Mouse (Mus musculus): ENCODE data around the gene Bin2. TPM values are rescaled to one million over a fixed set of nuclear protein-coding genes. Genes with fewer than 3 reads are reported as not detected.

The Bin2 gene
- polyA plus RNA-seq, 1 experiment: 8.2 TPM

DNA sequence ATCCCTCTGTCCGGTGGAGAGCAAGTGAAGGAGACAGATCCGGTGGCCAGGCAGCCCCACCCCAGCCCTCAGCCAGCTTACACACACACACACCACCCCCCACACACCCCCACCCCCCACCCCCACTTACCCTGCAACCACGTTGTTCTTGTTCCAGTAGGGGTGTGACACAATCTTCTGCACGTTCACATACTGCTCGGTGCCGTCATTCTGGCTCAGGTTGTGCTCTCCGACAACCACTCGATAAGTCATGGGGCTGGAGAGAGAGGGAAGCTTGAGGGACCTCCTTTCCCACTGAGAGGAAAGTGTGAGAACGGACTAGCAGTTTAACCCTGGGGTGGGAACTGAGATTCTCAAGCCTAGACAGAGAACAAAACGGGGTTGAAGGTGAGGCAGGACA is 15.1 kb upstream of the Bin2 start:
- DNase-seq (ENCODE audit: extremely low spot score in 1 of 2, low spot score in 1 of 2): no peak

DNA sequence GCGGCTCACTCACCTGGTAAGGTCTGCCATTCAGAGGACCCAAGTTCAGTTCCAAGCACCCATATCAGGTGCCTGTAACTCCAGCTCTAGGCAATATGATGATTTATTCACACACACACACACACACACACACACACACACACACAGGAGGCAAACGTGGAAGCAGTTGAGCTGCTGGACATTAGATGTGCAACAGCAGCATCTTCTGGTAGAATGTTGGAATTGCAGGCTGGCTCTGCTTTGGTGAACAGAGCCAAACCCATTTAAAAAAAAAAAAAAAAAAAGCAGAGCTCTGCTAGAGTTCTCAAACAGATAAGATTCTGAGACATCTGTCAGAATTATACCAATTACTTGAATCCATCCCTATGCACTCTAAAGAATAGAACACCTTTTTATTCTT is 13.7 kb upstream of the Bin2 start:
- peak; percentile 48 to 91 for DNase-seq (ENCODE audit: extremely low spot score in 1 of 2, low spot score in 1 of 2)

DNA sequence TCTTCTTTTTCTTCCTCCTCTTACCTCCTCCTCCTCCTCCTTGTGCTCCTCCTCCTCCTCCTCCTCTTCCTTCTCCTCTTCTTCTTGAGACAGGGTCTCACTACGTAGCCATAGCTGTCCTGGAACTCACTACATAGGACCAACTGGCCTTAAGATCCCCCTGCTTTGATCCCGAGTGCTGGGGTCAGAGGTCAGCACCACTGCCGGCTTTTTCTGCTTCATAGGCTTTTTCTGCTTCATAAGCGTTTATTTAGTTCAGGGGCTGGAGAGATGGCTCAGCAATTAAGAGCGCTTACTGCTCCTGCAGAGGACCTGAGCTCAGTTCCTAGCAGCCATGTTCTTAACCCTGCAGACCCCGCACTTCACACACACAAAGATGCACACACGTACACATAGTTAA is 12.4 kb upstream of the Bin2 start:
- no peak for DNase-seq (ENCODE audit: extremely low spot score in 1 of 2, low spot score in 1 of 2)

DNA sequence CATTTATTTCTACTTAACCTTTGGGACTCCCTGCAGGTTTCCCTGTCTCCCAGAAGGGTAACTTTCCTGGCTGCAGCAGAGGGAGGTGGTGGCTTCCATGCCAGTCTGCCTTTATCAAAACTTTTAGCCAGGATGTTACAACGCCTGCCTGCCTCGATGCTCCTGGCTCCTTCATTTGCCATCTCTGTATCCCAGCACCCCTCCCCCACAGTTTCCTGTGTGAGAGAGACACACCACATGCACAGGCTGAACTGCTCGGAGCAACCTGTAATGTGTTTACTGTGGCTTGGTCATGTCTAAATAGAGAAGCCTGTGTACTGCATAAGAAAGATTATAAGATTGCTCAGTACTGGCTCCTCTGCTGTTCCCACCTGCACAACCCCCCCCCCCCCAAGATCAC is 11.0 kb upstream of the Bin2 start:
- DNase-seq (ENCODE audit: extremely low spot score in 1 of 2, low spot score in 1 of 2): no peak

DNA sequence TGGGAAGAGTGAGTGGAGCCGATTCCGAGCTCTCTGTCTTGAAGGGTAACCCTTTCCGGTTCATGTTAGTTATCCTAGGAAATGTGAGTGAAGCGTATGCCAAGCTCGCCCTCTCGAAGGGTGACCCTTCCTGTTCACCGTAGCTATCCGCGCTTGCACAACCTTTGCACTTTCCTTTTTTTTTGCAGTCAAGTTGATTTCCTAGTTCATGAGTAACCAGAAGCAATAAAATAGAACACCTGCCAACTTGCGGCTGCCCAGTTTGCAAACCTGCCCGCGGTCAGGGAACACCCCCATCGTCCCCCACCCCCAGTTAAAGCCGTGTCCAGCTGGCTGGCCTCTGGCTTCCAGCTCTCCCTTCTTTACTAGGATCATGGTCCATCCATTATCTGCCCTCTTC is 9.7 kb upstream of the Bin2 start:
- no peak for DNase-seq (ENCODE audit: extremely low spot score in 1 of 2, low spot score in 1 of 2)

DNA sequence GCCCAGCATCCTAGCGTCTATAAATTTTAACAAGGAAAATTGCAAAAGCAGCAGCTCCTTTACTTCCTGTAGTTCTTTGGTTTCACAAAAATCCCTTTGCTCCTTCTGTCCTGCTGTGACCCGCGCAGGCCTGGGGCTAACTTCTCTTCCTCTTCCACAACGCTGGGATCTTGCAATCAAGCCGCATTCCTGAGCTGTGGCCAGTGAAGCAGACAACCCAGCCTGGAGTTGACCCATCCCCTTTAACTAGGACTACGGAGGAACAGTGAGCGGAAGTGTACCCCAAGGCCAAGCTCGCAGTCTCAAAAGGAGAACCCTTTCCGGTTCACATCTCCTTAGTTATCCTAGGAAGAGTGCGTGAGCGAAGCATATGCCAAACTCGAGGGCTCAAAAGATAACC is 9.2 kb upstream of the Bin2 start:
- no peak for DNase-seq (ENCODE audit: extremely low spot score in 1 of 2, low spot score in 1 of 2)

DNA sequence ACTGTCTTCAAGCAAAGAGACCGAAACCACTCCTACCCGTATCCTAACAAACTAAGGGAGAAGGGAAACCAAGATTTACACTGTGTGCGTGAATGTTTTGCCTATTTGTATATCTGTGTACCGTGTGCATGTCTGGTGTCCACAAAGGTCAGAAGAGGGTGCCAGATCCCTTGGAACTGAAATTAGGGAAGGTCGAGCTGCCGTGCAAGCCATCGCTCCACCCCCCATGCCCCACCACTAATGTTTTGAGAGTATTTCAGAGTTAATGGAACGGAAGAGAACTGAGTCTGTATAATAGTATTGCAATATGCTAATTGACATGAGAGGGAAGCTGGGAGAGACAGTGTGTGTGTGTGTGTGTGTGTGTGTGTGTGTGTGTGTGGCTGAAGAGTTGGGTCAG is 8.3 kb upstream of the Bin2 start:
- DNase-seq (ENCODE audit: extremely low spot score in 1 of 2, low spot score in 1 of 2): no peak

DNA sequence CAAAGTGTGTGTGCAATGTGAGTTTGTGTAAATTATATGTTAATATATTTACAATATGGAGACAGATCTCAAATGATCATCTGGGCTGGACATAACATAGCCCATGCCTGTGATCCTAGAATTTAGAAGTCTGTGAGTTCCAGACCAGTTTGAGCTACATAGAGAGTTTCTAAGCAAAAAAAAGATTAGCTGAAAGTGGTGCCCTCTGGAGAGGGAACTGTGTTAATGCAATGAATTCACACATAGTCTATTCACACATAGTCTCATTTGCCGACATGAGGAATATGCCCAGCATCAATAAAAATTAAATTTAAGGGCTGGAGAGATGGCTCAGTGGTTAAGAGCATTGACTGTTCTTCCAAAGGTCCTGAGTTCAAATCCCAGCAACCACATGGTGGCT is 7.2 kb upstream of the Bin2 start:
- DNase-seq (ENCODE audit: extremely low spot score in 1 of 2, low spot score in 1 of 2): no peak

DNA sequence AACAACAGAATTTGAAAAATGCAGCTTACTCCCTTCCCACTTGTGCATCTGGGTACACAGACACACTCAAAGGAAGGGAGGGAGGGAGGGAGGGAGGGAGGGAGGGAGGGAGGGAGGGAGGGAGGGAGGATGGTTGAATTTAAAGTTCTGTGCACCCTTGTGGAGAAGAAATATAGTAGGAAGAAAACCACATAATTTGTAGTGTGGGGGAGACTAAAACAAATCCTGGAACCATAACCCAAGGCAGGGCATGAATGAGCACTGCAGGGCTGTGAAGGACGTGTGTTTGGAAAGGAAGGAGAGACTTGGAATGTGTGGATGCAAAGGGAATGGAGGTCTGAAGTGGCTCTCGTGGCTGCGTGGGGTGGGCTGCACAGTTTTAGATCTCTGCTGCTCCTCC is 6.1 kb upstream of the Bin2 start:
- DNase-seq (ENCODE audit: extremely low spot score in 1 of 2, low spot score in 1 of 2): no peak

DNA sequence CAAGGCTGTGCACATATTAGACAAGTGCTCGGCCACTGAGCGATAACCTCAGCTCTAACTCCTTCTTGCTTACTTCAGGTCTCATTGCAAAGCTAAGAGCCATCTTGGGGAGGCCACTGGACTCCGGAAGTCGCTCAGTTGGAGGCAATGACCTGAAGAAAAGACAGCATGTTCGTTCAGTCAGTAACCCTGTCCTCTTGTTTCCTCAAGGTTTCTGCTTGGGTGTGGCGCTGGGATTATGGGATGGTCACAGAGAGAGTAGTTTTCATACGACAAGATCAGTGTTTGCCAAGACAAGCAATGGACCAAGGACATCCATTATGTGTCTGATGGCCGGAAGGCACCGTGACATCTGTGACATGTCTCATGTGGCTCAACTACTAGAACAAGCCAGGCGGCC is 5.2 kb upstream of the Bin2 start:
- DNase-seq (ENCODE audit: extremely low spot score in 1 of 2, low spot score in 1 of 2): no peak

DNA sequence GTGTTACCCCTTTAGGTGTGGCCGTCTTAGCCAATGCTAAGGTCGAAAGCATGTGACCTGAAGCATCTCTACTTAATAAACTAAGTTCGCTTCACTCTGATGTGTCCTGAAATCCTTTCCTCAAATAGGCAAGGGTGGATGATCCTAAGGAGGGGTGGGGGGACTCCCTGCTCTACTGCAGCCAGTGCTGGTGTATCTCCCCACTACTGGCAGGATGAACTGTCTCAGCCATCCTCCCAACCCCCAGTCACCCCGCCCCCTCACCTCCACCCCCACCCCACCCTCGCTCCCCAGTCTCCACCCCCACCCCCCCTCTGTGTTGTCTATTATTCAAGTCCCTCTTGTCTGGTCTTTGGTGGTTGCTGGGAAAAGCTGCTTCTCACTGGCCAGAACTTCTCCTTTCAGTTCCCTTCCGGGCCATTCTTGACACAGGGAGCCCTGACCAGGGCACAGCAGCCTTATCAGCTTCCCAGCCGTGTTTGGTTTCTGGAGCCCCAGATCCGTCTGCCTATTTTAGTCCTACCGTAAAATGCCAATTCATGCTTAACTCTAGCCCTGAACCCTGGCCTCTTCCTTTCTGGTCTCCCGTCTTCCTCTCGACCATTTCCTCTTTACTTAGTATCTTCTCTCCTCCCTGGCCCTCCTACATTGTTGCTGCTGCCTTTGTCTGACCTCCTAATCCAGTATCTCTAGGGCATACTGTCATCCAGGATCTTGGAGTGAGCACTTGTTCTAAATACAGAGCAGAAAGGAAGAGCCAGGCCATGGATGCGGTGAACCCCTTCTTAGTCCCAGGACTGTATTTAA is 4.4 kb upstream of the Bin2 start:
- no peak for DNase-seq (ENCODE audit: extremely low spot score in 1 of 2, low spot score in 1 of 2)

DNA sequence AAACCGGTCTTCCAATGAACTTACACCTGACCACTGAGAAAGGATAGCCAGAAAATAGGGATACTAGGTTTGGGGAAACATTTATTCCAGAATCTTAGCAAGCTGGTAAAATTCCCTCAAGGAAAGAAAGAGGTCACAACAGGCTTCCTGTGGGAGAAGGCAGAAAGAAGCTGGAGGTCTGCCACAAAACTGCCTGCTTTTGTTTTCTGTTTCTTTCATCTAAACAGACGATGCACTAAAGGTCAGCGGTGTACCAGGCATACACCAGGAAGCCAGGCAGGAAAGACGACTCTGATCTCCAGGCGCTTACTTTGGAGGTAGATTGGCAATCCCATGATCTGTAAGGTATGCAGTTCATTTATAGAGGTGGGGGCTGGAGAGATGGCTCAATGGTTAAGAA is 1.5 kb upstream of the Bin2 start:
- no peak for DNase-seq (ENCODE audit: extremely low spot score in 1 of 2, low spot score in 1 of 2)

DNA sequence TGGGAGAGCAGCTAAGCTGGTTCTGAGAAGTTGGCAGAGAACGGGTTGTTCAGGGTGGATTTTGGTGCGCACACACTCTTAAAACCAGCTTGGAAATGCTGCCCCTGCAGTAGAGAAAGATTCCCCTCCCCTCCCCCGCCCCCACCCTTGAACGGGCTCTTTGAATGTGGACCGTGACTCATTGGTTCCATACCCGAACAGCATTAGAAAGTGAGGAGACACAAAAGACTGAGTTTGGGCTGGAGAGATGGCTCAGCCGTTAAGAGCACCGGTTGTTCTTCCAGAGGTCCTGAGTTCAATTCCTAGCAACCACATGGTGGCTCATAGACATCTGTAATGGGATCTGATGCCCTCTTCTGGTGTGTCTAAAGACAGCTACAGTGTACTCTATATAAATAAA is 651 bp upstream of the Bin2 start:
- DNase-seq (ENCODE audit: extremely low spot score in 1 of 2, low spot score in 1 of 2): no peak

DNA sequence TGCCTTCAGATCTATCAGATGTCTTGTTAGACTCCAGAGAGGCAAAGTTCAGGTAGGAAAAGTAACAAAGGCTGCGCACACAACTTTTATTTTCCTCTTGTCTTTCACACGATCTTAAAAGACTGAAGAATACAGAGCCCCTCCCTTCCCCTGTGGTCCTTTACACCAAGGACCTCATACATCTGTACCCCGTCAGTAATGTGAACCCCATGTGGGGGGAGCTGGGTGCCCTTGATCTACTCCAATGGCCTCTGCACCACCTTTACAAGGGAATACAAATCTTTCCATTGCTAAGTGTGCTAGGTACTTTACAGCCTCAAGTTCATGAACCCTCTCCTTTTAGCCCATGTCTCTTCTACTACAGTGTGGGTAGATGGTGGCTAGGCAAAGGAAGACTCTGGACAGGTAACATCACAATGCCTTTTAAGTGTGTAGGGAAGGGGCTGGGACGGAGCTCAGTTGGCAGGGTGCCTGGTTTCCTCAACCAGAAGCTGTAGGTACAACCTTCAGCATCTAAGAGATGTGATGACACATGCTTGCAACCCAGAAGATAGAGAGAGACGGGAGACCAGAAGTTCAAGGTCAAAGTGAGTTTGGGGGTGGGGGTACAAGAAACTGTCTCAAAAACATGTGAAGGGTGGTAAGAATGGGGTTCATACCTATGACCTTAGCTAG is 1.3 kb downstream of the Bin2 start:
- DNase-seq (ENCODE audit: extremely low spot score in 1 of 2, low spot score in 1 of 2): no peak

DNA sequence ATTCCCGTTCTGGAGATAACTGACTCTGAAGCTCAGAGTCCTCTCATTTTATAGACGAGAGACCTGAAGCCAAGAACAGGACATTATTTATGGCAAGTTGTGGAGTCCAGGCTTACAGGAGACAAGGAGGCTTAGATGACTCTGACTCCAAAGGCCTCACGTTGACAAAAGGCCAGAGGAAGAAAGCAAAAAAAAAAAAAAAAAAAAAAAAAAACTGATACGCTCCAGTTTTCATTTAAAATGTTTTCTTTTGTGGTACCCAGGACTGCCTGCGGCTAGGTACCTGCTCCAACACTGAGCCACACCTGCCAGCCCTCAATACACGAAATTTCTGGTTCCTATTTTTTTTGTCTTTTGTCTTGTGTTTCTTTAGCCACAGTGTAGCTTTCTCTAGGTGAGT is 1.9 kb downstream of the Bin2 start:
- no peak for DNase-seq (ENCODE audit: extremely low spot score in 1 of 2, low spot score in 1 of 2)

DNA sequence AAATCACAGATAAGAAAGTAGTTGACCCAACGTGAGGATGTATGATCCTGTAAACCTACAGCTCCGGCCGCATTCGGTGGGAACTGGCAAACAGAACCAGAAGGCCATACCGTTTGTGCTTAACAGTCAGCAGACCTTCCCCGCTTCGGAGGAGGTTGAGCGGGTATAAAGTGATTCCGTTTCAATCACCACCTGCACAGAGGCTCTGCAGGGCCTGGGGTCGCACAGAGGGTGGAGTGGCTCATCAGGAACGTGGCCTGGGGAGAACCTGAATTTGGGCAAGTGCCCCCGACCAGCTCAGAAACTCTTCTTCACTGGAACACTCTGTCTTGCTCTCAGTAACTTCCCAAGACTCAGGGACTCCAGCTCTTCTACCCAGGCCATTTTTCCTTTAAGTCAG is 2.5 kb downstream of the Bin2 start:
- DNase-seq (ENCODE audit: extremely low spot score in 1 of 2, low spot score in 1 of 2): no peak

DNA sequence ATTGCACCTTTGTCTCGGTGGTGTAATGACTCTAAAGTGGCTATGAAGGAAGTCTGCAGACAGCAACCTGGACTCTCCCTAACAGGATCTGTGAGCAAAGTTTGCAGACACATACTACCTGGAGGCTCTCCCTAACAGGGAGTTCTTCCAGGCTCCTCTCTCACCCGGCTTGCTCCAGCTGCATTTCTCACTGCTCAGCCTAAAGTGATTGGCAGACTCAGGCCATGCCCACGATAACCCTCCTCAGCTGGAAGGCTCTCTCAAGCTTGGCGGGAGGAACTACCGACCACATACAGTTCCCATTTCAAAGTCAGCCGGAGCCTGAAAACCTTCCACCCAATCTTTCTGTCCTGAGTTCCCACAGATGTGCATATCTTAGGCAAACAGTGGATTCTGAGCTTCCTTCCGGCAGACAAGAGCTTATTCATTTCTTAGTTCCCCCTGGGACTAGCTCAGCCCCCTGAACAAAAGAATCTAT is 3.1 kb downstream of the Bin2 start:
- DNase-seq (ENCODE audit: extremely low spot score in 1 of 2, low spot score in 1 of 2): no peak

DNA sequence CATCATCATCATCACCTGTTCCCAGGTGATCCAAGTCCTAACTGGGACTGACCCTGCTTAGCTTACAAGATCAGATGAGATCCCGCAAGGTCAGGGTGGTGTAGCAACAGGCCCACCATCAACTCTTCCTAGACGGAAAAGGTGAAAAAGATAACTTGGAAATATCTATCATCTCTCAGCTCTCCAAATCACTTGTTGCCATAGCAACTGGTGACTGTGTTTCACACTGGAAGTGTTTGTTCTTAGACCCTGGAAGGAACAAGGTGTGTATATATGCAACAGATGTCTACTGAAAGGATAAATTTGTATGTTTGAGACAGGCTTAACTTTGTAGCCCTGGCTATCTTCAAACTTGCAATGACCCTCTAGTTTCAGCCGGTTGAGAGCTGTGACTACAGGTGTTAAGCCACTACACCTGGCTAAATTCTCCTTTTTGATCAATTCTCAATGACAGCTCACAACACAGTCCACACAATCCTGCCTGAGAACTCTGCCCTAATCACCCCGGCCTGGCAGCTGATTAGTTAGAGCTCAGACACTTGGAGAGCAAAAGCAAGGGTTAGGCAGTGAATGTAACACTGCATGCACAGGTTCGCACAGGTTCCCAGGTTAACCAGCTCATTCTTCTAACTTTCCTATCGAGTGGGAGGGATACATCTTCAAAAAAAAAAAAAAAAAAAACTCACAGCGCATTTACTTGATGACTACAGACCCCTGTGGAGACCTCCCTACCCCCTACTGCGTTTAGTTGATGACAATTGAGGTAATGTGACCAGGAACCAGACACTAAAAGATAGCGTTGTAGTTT is 3.7 kb downstream of the Bin2 start:
- DNase-seq (ENCODE audit: extremely low spot score in 1 of 2, low spot score in 1 of 2): no peak

DNA sequence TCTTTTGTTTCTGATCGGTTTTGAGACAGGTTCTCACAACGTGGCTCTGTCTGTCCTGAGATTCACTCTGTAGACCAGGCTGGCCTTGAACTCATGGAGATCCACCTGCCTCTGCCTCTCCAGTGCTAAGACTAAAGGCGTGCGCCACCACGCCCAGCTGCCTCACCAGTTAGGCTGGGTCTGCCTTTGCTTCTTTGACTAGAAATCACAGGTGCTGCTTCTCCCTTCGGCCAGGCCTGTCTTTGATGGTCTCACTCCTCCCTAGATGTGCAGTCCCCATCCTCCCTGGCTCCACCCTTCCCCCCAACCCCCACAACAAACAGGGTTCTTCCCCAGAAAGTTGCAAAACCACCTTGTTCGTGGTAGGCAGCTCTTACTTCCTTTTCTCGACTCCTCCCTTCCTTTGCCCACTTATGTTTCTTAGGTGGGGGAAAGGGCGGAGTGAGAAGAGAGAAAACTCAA is 4.5 kb downstream of the Bin2 start:
- no peak for DNase-seq (ENCODE audit: extremely low spot score in 1 of 2, low spot score in 1 of 2)

DNA sequence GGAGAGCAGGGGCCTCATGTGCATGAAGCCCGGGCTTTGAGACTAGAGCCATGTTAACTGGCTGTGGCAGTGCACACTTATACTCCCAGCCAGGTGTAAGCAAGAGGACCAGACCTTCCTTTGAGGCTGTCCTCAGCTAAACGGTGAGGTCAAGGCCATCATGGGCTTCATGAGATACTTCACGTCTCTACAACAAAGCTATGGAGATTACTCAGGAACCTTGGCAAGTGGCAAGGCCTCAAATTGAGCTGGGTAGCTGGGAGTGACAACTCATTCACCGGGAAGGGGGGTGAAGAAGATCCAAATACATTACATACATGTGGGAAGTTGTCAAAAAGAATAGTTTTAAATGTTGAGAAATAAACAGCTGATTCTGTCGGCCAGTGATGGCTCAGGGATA is 8.5 kb downstream of the Bin2 start:
- DNase-seq (ENCODE audit: extremely low spot score in 1 of 2, low spot score in 1 of 2): no peak

DNA sequence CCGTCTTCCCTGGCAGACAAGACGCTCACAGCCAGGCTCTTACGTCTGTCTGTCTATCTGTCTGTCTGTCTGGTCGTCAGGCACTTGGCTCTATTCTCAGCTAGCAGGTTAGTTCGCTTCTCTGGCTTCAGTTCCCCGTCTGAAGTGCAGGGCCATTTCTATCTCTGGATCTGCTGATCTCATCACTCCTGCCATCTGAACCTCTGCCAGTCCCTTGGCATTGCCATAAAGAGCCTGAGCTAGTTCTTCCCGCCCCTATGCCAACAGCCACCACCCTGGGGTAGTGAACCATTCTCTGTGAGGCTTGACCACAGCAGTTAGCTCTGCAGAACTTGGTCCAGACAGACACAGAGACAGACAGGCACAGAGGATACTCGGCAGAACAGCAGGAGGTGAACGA is 9.0 kb downstream of the Bin2 start:
- DNase-seq (ENCODE audit: extremely low spot score in 1 of 2, low spot score in 1 of 2): peak in 1 of 2 experiments; percentile 22

All from frontal cortex, adult 2 months (tissue).